Comparison of ENCODE assay signal across 8 mouse cellular contexts in the genomic region with DNA sequence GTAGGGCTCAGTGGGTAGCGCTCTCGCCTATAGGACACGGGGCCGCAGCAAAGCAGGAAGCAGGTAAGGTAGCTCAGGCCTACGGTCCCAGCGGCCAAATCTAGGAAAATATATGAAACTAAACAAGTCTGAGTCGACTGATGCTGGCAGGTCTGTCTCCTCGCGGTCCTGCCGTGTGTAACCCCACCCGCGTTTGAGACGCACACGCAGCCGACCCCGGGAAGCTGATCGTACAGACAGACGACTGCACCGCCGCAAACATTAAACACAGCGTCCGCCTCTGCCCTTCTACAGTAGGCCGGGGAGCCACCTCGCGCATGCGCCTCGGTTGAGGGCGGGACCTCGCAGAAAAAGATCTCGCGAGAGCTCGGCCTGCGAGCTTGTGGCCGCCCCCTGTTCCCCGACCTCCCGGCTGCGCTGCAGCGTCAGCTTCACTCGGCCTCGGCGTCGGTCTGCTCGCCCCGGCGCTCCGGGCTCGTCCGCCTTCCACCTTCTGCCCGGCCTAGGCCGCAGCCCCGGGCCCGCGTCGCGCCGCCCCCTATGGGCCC. TPM values are rescaled to one million over a fixed set of nuclear protein-coding genes. Genes with fewer than 3 reads are reported as not detected.
DNase-seq lines count a peak whose midpoint lies in the region; ATAC-seq and TF ChIP-seq lines count a peak whose summit lies in the region.

TSS of gene Map2k2 (plus strand) at position 351 of the 548 bp plus-strand sequence.

- H3K27me3 ChIP-seq in hindbrain, postnatal 0 days (ENCODE audit: insufficient read depth, low read length): no peaks in the 10 kb centered on the region

- H3K4me3 ChIP-seq in gastrocnemius, adult 2 months: peak within 1 kb of the TSS; percentile 100
- peak within 1 kb of the TSS; percentile 95 for H3K4me3 ChIP-seq in hindbrain, postnatal 0 days (ENCODE audit: low read length)
- peak within 1 kb of the TSS; percentile 98 for H3K4me3 ChIP-seq in left cerebral cortex, adult 2 months

- H3K27ac ChIP-seq in gastrocnemius, adult 2 months: peak within 1 kb of the TSS; percentile 98
- H3K27ac ChIP-seq in hindbrain, postnatal 0 days: peak within 1 kb of the TSS; percentile 99
- H3K27ac ChIP-seq in left cerebral cortex, adult 2 months: peak within 1 kb of the TSS; percentile 92

- ATAC-seq in activated CD4-positive, CD25-positive, alpha-beta regulatory T cell, adult 4 months: peak; percentile 87
- ATAC-seq in common myeloid progenitor, adult 5-6 weeks (replicated peaks; ENCODE audit: low read depth, poor library complexity, severe bottlenecking): peak; percentile 84
- ATAC-seq in hindbrain, postnatal 0 days: peak; percentile 95
- ATAC-seq in megakaryocyte, adult 5-6 weeks (ENCODE audit: poor library complexity, severe bottlenecking): peak; percentile 88

- peak within 1 kb of the TSS; percentile 95 for H3K9ac ChIP-seq in hindbrain, postnatal 0 days (replicated peaks; ENCODE audit: low read length)

- no peaks in the 10 kb centered on the region for H3K9me3 ChIP-seq in hindbrain, postnatal 0 days (ENCODE audit: low read length)

- peak; percentile 99 for DNase-seq in gastrocnemius, adult 2 months
- peak; percentile 98 for DNase-seq in hindbrain, postnatal 0 days (ENCODE audit: low spot score)
- peak; percentile 96 to 97 for DNase-seq in left cerebral cortex, adult 2 months (ENCODE audit: extremely low spot score in 1 of 2, low spot score in 2 of 2)
- DNase-seq in right cerebral cortex, postnatal 14 days: peak; percentile 96
- peak; percentile 95 to 97 for DNase-seq in urinary bladder, postnatal 36 days (ENCODE audit: low spot score in 2 of 2)

- peaks cover 18% of the 10 kb centered on the region for H3K36me3 ChIP-seq in hindbrain, postnatal 0 days (ENCODE audit: insufficient read depth, low read length)

- under 1% methylated on average over 56 of the region's 56 CpGs for WGBS in hindbrain, postnatal 0 days

- no peak for TF ChIP-seq CTCF in gastrocnemius, adult 2 months (IDR thresholded peaks at IDR 0.05)
- TF ChIP-seq CTCF in hindbrain, postnatal 0 days (IDR thresholded peaks at IDR 0.05; ENCODE audit: low read depth): no peak
- no peak for TF ChIP-seq CTCF in left cerebral cortex, adult 2 months (IDR thresholded peaks at IDR 0.05)

- intact Hi-C loops in gastrocnemius, adult 2 months (cut with DNase I): no loop called here
- intact Hi-C loops in left cerebral cortex, adult 2 months (cut with DNase I): no loop called here

- peak within 1 kb of the TSS; percentile 75 for H3K4me2 ChIP-seq in hindbrain, postnatal 0 days (ENCODE audit: low read depth, low read length)

- peaks cover 14% of the 10 kb centered on the region for H3K4me1 ChIP-seq in hindbrain, postnatal 0 days (ENCODE audit: insufficient read depth, low read length)

RNA-seq across cellular contexts. Expression of gene Map2k2, which starts in this region (rescaled TPM):
- polyA plus RNA-seq in activated CD4-positive, CD25-positive, alpha-beta regulatory T cell, adult 4 months (2017; shearing (Covaris generic)): 10 to 100 TPM; 21.3 to 26.5 TPM
- 56.2 and 61.8 TPM in 2 replicates for total RNA-seq in common myeloid progenitor, adult 5-6 weeks (2017)
- 100 to 1,000 TPM; 148 to 187 TPM for total RNA-seq in gastrocnemius, adult 2 months (2021)
- 297 and 309 TPM in 2 replicates for total RNA-seq in hindbrain, postnatal 0 days (2014; rRNA removed)
- 196 and 204 TPM in 2 replicates for polyA plus RNA-seq in hindbrain, postnatal 0 days (2015; fragmentation: Nextera tagmentation; extraction: Ambion mirVana)
- total RNA-seq in left cerebral cortex, adult 2 months (2021): 100 to 1,000 TPM; 136 to 150 TPM
- total RNA-seq in megakaryocyte, adult 5-6 weeks (2015): 33.9 and 40.6 TPM in 2 replicates
- total RNA-seq in megakaryocyte, adult 5-6 weeks (2017): 38.2 and 47.8 TPM in 2 replicates

Comparison
In these comparisons a context has a peak if more than half of its experiments do, and no peak if none do; other contexts are left out.
1. Peak in every context shown above with its lines: DNase-seq, ATAC-seq, H3K4me3 ChIP-seq and H3K27ac ChIP-seq.